Mouse (Mus musculus) midbrain, postnatal 0 days (tissue): ENCODE measurements at regions not wholly inside any gene's neighbourhood (a gene's known extent, or its start where the extent isn't known, plus 50 kb on each side); places are given as distances from the start of the nearest gene placed in this dataset.

ENCODE experiments used
- ATAC-seq: fragments of 200-750 bp; cut with Nextera tagmentation; 2 replicates; pipeline ENCODE4 v1.8.0; 2017; ENCODE audit warnings: moderate number of reproducible peaks, mild to moderate bottlenecking, moderate TSS enrichment, moderate library complexity; ENCODE audit not compliant: low FRiP score
- DNase-seq: peaks from one replicate; pipeline ENCODE4 v3.0.0-alpha.2; 2015; ENCODE audit warnings: low spot score
- H3K27ac ChIP-seq: fragments of 300-500 bp; sonication (generic); 2 replicates; pipeline ENCODE4 v1.5.1; 2014; ENCODE audit warnings: low read depth, mild to moderate bottlenecking, low read length, mixed read lengths
- H3K27me3 ChIP-seq: fragments of 300-500 bp; sonication (generic); 2 replicates; pipeline ENCODE4 v1.6.1; 2014; ENCODE audit warnings: low read length, control low read depth, mixed read lengths; ENCODE audit not compliant: insufficient read depth
- H3K36me3 ChIP-seq: fragments of 300-500 bp; sonication (generic); 2 replicates; pipeline ENCODE4 v1.6.1; 2014; ENCODE audit warnings: low read length, control low read depth, mixed read lengths; ENCODE audit not compliant: insufficient read depth
- H3K4me1 ChIP-seq: fragments of 300-500 bp; sonication (generic); 2 replicates; pipeline ENCODE4 v1.6.1; 2014; ENCODE audit warnings: mild to moderate bottlenecking, control low read depth, antibody characterized with exemption, low read length, mixed read lengths; ENCODE audit not compliant: insufficient read depth
- H3K4me2 ChIP-seq: fragments of 300-500 bp; sonication (generic); 2 replicates; pipeline ENCODE4 v1.6.1; 2014; ENCODE audit warnings: low read depth, mild to moderate bottlenecking, low read length, mixed read lengths; ENCODE audit not compliant: poor library complexity, severe bottlenecking
- H3K4me3 ChIP-seq: fragments of 300-500 bp; sonication (generic); 2 replicates; pipeline ENCODE4 v1.5.1; 2014; ENCODE audit warnings: low read depth, mild to moderate bottlenecking, low read length, moderate library complexity
- H3K9ac ChIP-seq: fragments of 300-500 bp; sonication (generic); replicated peaks from 2 replicates; pipeline ENCODE4 v1.6.1; 2014; ENCODE audit warnings: mild to moderate bottlenecking, low read length, moderate library complexity, mixed read lengths; ENCODE audit not compliant: poor library complexity, severe bottlenecking
- H3K9me3 ChIP-seq: fragments of 300-500 bp; sonication (generic); 2 replicates; pipeline ENCODE4 v1.6.1; 2016; ENCODE audit warnings: low read length, control low read depth
- CTCF ChIP-seq: IDR thresholded peaks from 2 replicates; pipeline ENCODE4 v1.5.1; 2016; ENCODE audit warnings: antibody characterized with exemption, mild to moderate bottlenecking
- WGBS: fragments of 180-500 bp; shearing (Covaris S2); extraction: QIAGEN DNeasy Blood & Tissue Kit; methylation state at CpG from one replicate; pipeline ENCODE4 v1.1.7; 2014; 5-methylcytosine and 5-hydroxymethylcytosine counted together

DNA sequence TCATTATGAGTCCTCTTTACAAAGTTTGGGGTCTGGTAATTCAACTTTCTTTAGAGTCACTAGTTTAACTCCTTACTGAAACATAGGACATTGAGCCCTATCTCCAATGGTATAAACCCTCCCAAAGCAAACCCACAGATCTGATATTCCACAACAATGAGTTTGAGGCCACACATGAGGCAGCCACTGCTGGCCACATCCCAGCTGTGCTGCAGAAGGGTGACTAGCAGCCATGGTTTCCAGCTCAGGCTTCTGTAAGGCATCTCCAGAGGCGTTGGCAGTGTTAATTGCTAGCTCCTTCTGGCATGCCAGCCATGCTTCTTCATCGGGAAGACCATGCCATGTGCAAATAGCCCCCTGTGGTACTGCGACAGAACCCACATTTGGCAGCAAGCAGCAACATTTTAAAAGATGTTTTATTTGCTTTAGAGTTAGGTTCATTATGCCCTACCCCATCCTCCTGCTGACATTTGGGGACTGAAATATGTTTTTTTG, 527.1 kb upstream of the Mpdz start:
- H3K4me1 ChIP-seq, result no peaks in the 10 kb centered on the region
- H3K27ac ChIP-seq, result no peak overlapping the region
- H3K4me3 ChIP-seq, result no peak overlapping the region
- ATAC-seq (no peak), DNase-seq (no peak)
- H3K36me3 ChIP-seq, result no peaks in the 10 kb centered on the region
- no peak overlapping the region for H3K9ac ChIP-seq
- H3K27me3 ChIP-seq, result no peaks in the 10 kb centered on the region
- H3K9me3 ChIP-seq, result no peaks in the 10 kb centered on the region
- no peak overlapping the region for H3K4me2 ChIP-seq
- 64% methylated on average over 3 of the region's 3 CpGs for WGBS
- no peak for TF ChIP-seq CTCF

DNA sequence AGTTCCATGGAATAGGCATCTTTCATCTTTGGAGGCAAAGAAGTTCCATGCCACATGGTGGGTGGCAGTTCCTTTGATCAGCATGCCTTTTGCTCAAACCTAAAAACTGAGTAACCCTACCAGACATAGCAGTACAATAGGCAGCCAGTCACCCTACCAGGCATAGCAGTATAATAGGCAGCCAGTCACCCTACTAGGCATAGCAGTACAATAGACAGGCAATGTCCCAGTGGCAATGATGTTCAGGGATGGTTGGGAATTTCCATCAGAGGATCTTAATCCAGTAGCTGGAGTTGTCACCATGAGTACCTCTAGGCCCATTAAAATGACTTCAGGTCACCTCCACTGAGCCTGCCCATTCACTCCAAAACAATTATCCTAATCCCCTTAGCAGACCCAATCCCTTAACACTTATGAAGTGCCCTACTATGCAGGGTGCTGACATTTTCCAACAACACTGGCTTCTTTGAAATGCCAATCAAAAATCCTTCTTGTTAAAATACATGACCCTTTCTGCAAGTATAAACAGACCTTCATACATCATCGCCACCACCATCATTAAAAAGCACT, 523.5 kb upstream of the Mpdz start:
- 79% methylated on average over 1 of the region's 1 CpGs for WGBS
- Histone ChIP-seq H3K9me3 (no peaks in the 10 kb centered on the region), H3K4me2 (no peak overlapping the region), H3K4me3 (no peak overlapping the region), H3K27ac (no peak overlapping the region), H3K4me1 (no peaks in the 10 kb centered on the region), H3K36me3 (no peaks in the 10 kb centered on the region), H3K9ac (no peak overlapping the region), H3K27me3 (no peaks in the 10 kb centered on the region)
- DNase-seq, result no peak
- TF ChIP-seq CTCF, result no peak
- no peak for ATAC-seq

- no peaks in the 10 kb centered on the region for H3K36me3 ChIP-seq
- H3K4me3 ChIP-seq, result no peak overlapping the region
- H3K9me3 ChIP-seq, result no peaks in the 10 kb centered on the region
- ATAC-seq (no peak), DNase-seq (no peak)
- H3K27me3 ChIP-seq, result no peaks in the 10 kb centered on the region
- TF ChIP-seq CTCF, result no peak
- no peaks in the 10 kb centered on the region for H3K4me1 ChIP-seq
- no peak overlapping the region for H3K9ac ChIP-seq
- no peak overlapping the region for H3K27ac ChIP-seq
- WGBS, result 85% methylated on average over 10 of the region's 10 CpGs
- no peak overlapping the region for H3K4me2 ChIP-seq
Measured at GRCm38 (mm10) chr4:81963112-81963511, 520.5 kb upstream of the Mpdz start.

- no peaks in the 10 kb centered on the region for H3K27me3 ChIP-seq
- no peak overlapping the region for H3K27ac ChIP-seq
- H3K4me3 ChIP-seq, result no peak overlapping the region
- H3K4me2 ChIP-seq, result no peak overlapping the region
- no peaks in the 10 kb centered on the region for H3K36me3 ChIP-seq
- no peak for DNase-seq
- TF ChIP-seq CTCF, result no peak
- no peaks in the 10 kb centered on the region for H3K4me1 ChIP-seq
- H3K9me3 ChIP-seq, result no peaks in the 10 kb centered on the region
- ATAC-seq, result no peak
- WGBS, result 44% methylated on average over 5 of the region's 5 CpGs
- H3K9ac ChIP-seq, result no peak overlapping the region
Measured at GRCm38 (mm10) chr4:81962586-81962985, 520.0 kb upstream of the Mpdz start.

DNA sequence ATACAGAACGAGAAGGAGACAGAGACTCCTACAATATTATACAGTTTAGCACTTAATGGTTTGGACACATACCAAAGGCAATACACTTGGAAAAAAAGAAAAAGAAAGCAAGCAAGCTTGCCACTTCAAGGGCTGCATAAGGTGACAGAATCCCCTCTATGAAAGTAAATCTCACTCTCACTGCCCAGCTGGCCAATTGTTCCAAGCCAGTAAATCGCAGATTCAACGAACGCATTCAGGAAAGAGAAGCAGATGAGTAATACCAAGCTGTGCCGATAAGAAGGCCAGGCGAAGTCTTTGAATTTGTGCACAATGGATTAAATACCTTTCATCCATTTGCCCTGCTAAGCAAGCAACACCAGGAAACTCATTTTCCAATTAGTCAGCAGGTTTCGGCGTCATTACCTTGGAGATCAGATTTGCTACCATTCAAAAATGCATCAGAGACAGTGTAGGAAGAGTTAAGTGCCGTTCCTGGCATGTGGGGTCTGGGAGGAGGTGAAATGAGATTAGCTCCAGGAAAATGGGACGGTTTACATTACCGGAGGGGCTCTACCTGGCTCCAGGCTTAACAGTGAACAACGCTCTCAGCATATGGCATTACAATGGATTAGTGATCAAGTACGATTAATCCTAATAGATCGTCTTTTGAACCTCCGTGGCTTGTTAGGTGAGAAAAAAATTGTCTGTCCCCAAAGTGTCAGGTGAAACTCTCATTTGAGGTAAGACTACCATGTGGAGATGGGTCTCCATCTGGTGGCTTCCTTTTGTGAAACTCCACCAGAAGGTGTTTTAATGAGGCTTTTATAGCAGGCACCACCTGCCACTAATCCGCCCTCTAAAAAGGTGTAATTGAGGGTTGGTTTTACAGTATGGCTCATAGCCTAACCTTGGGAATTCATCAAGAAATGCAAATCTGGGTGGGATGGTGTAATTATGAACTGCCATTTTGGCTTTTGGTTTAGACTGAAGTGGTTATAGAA, 518.2 kb upstream of the Mpdz start:
- H3K4me2 ChIP-seq, result no peak overlapping the region
- TF ChIP-seq CTCF, result no peak
- no peaks in the 10 kb centered on the region for H3K36me3 ChIP-seq
- H3K9me3 ChIP-seq, result no peaks in the 10 kb centered on the region
- peak; percentile 57 for DNase-seq
- H3K9ac ChIP-seq, result no peak overlapping the region
- ATAC-seq, result no peak
- H3K4me1 ChIP-seq, result no peaks in the 10 kb centered on the region
- H3K4me3 ChIP-seq, result no peak overlapping the region
- WGBS, result 67% methylated on average over 16 of the region's 16 CpGs
- H3K27ac ChIP-seq, result no peak overlapping the region
- no peaks in the 10 kb centered on the region for H3K27me3 ChIP-seq
